Mouse (Mus musculus): ENCODE data around the gene Trak1.
"Not testable (repeated sequence)": the region's sequence is repeated elsewhere in the genome, so short reads cannot be mapped to it uniquely, and the experiment has no call there.

Trak1 gene

GRCm38 (mm10) chr9:121320433-121320832 is 23.1 kb downstream of the Trak1 start:
- DNase-seq = no peak

- DNase-seq = no peak
These were observed 23.8 kb downstream of the Trak1 start for GRCm38 (mm10) chr9:121321118-121321517.

GRCm38 (mm10) chr9:121322034-121322433 is 24.7 kb downstream of the Trak1 start:
- no peak for DNase-seq

- DNase-seq = not testable (repeated sequence)
These were observed 31.0 kb downstream of the Trak1 start for GRCm38 (mm10) chr9:121328342-121328741.

GRCm38 (mm10) chr9:121329181-121329580 is 31.9 kb downstream of the Trak1 start:
- no peak for DNase-seq

- no peak for DNase-seq
These were observed 32.8 kb downstream of the Trak1 start for GRCm38 (mm10) chr9:121330065-121330464.

GRCm38 (mm10) chr9:121331438-121331837 is 34.1 kb downstream of the Trak1 start:
- DNase-seq = no peak

GRCm38 (mm10) chr9:121331878-121332630 is 34.8 kb downstream of the Trak1 start:
- peak; percentile 57 for DNase-seq

- no peak for DNase-seq
These were observed 36.3 kb downstream of the Trak1 start for GRCm38 (mm10) chr9:121333559-121333958.

- DNase-seq = no peak
These were observed 37.1 kb downstream of the Trak1 start for GRCm38 (mm10) chr9:121334311-121334851.

- DNase-seq = no peak
These were observed 38.3 kb downstream of the Trak1 start for GRCm38 (mm10) chr9:121335568-121335967.

- DNase-seq = no peak
These were observed 39.1 kb downstream of the Trak1 start for GRCm38 (mm10) chr9:121336324-121336946.

GRCm38 (mm10) chr9:121337216-121337937 is 40.1 kb downstream of the Trak1 start:
- no peak for DNase-seq

GRCm38 (mm10) chr9:121337938-121338289 is 40.6 kb downstream of the Trak1 start:
- no peak for DNase-seq

GRCm38 (mm10) chr9:121341832-121342231 is 44.5 kb downstream of the Trak1 start:
- DNase-seq = no peak

GRCm38 (mm10) chr9:121342510-121343110 is 45.3 kb downstream of the Trak1 start:
- DNase-seq = no peak

GRCm38 (mm10) chr9:121343122-121343876 is 46.0 kb downstream of the Trak1 start:
- no peak for DNase-seq

GRCm38 (mm10) chr9:121344344-121344743 is 47.0 kb downstream of the Trak1 start:
- DNase-seq = no peak

- no peak for DNase-seq
These were observed 48.3 kb downstream of the Trak1 start for GRCm38 (mm10) chr9:121345427-121346130.

- DNase-seq = no peak
These were observed 49.3 kb downstream of the Trak1 start for GRCm38 (mm10) chr9:121346635-121347034.

- no peak for DNase-seq
These were observed 50.7 kb downstream of the Trak1 start for GRCm38 (mm10) chr9:121347981-121348380.

- no peak for DNase-seq
These were observed 51.2 kb downstream of the Trak1 start for GRCm38 (mm10) chr9:121348476-121348875.

Measured in liver (tissue).